Comparison of ENCODE assay signal across 8 mouse cellular contexts in the genomic region with DNA sequence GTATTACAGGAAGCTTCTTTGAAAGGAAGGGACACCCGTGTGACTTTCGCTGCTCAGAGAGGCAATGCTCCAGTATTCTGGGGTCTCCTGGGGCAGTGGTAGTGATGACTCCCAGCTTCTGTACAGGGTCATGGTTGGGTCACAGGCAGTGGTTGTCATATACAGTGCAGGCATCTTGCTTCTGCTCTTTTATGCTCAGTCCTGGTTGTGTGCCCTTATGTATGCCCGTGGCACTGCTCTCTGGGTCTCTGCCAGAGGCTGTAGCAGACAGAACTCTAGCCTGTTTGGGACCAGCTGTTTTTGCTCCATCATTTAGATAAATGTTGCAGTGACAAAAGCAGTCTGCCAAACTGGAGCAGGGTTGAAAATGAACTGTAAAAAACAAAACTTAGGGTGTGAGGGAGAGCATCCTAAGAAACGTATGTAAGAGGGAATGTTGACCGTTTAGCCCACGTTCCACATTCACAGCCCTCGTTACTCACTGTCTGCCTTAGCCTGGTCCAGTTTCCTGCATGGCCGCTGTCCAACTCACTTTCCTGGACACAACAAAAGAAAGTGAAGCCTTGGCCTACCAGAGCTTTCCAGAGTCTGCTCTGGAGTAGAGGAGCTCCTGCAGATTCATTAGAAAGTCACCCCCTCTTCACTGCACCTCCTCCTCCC. TPM values are rescaled to one million over a fixed set of nuclear protein-coding genes. Genes with fewer than 3 reads are reported as not detected.
A peak's percentile ranks its signal among the peaks of the same experiment; 100 is the strongest.
DNase-seq lines count a peak whose midpoint lies in the region; ATAC-seq lines count a peak whose summit lies in the region.

No protein-coding gene starts in this region.

- peak overlapping the region; percentile 21; the same call in 1 of the 2 replicates for H3K9ac ChIP-seq in heart, embryonic 12.5 days
- no peak overlapping the region for H3K9ac ChIP-seq in forebrain, embryonic 15.5 days (replicated peaks)

- no peak overlapping the region for H3K4me3 ChIP-seq in heart, embryonic 12.5 days
- H3K4me3 ChIP-seq in midbrain, embryonic 10.5 days: no peak overlapping the region
- no peak overlapping the region for H3K4me3 ChIP-seq in forebrain, embryonic 15.5 days
- no peak overlapping the region for H3K4me3 ChIP-seq in embryonic facial prominence, embryonic 10.5 days

- H3K4me2 ChIP-seq in heart, embryonic 12.5 days: no peak overlapping the region
- no peak overlapping the region for H3K4me2 ChIP-seq in forebrain, embryonic 15.5 days (replicated peaks)

- WGBS in heart, embryonic 12.5 days: 71% methylated on average over 8 of the region's 8 CpGs
- WGBS in midbrain, embryonic 10.5 days: 93% methylated on average over 8 of the region's 8 CpGs
- 77% methylated on average over 8 of the region's 8 CpGs for WGBS in forebrain, embryonic 15.5 days
- WGBS in embryonic facial prominence, embryonic 10.5 days: 91% methylated on average over 8 of the region's 8 CpGs

- peaks cover 41% of the 10 kb centered on the region for H3K4me1 ChIP-seq in heart, embryonic 12.5 days (replicated peaks)
- H3K4me1 ChIP-seq in midbrain, embryonic 10.5 days: no peaks in the 10 kb centered on the region
- no peaks in the 10 kb centered on the region for H3K4me1 ChIP-seq in forebrain, embryonic 15.5 days
- H3K4me1 ChIP-seq in embryonic facial prominence, embryonic 10.5 days: peaks cover 3% of the 10 kb centered on the region

- DNase-seq in gastrocnemius, postnatal 10 days: peak; percentile 39
- no peak for DNase-seq in gastrocnemius, adult 18-20 months (ENCODE audit: low spot score)
- DNase-seq in Muller cell, postnatal 12 days (ENCODE audit: inconsistent ontology term): peak; percentile 44
- peak; percentile 72 to 77 for DNase-seq in kidney, postnatal 36 days
- DNase-seq in midbrain, embryonic 10.5 days (ENCODE audit: low spot score): no peak
- DNase-seq in embryonic facial prominence, embryonic 10.5 days (ENCODE audit: low spot score): no peak

- H3K27me3 ChIP-seq in heart, embryonic 12.5 days (replicated peaks): no peaks in the 10 kb centered on the region
- H3K27me3 ChIP-seq in midbrain, embryonic 10.5 days (ENCODE audit: low read depth, poor library complexity, severe bottlenecking): no peaks in the 10 kb centered on the region
- H3K27me3 ChIP-seq in forebrain, embryonic 15.5 days: no peaks in the 10 kb centered on the region
- no peaks in the 10 kb centered on the region for H3K27me3 ChIP-seq in embryonic facial prominence, embryonic 10.5 days (replicated peaks; ENCODE audit: low read depth, poor library complexity, severe bottlenecking)

- peaks cover 79% of the 10 kb centered on the region for H3K36me3 ChIP-seq in heart, embryonic 12.5 days
- peaks cover 98% of the 10 kb centered on the region for H3K36me3 ChIP-seq in midbrain, embryonic 10.5 days
- H3K36me3 ChIP-seq in forebrain, embryonic 15.5 days: peaks cover 62% of the 10 kb centered on the region
- H3K36me3 ChIP-seq in embryonic facial prominence, embryonic 10.5 days (replicated peaks): peaks cover 95% of the 10 kb centered on the region

- H3K9me3 ChIP-seq in heart, embryonic 12.5 days (replicated peaks): no peaks in the 10 kb centered on the region
- H3K9me3 ChIP-seq in midbrain, embryonic 10.5 days (replicated peaks): no peaks in the 10 kb centered on the region
- no peaks in the 10 kb centered on the region for H3K9me3 ChIP-seq in forebrain, embryonic 15.5 days
- H3K9me3 ChIP-seq in embryonic facial prominence, embryonic 10.5 days: no peaks in the 10 kb centered on the region

- H3K27ac ChIP-seq in heart, embryonic 12.5 days (ENCODE audit: poor library complexity, severe bottlenecking): peak overlapping the region; percentile 76
- H3K27ac ChIP-seq in midbrain, embryonic 10.5 days (replicated peaks): no peak overlapping the region
- H3K27ac ChIP-seq in forebrain, embryonic 15.5 days (replicated peaks): no peak overlapping the region
- H3K27ac ChIP-seq in embryonic facial prominence, embryonic 10.5 days (replicated peaks): no peak overlapping the region

- 0 out of 2 replicates have a peak, but pooled peaks have one; percentile 37 for ATAC-seq in heart, embryonic 12.5 days (ENCODE audit: insufficient number of reproducible peaks, low FRiP score)
- no peak for ATAC-seq in forebrain, embryonic 15.5 days (replicated peaks)

RNA-seq across cellular contexts. Expression of a gene that starts 43.3 kb away (rescaled TPM):
- not detected for total RNA-seq in gastrocnemius, postnatal 10 days (2021)
- total RNA-seq in gastrocnemius, adult 18-20 months (2021): not detected
- 0.06 and 0.11 TPM in 2 replicates for polyA plus RNA-seq in heart, embryonic 12.5 days (2016; fragmentation: Nextera tagmentation; extraction: Ambion mirVana)
- polyA plus RNA-seq in midbrain, embryonic 10.5 days (2016; fragmentation: Nextera tagmentation; extraction: Ambion mirVana): 0.14 and 0.20 TPM in 2 replicates
- 0.25 and 0.28 TPM in 2 replicates for polyA plus RNA-seq in forebrain, embryonic 15.5 days (2015; fragmentation: Nextera tagmentation; extraction: Ambion mirVana)
- polyA plus RNA-seq in embryonic facial prominence, embryonic 10.5 days (2016; fragmentation: Nextera tagmentation; extraction: Ambion mirVana): 0.11 and 0.14 TPM in 2 replicates

RNA-seq across cellular contexts. Expression of a gene that starts 49.9 kb away (rescaled TPM):
- total RNA-seq in gastrocnemius, postnatal 10 days (2021): 10 to 100 TPM; 45.1 to 48.9 TPM
- total RNA-seq in gastrocnemius, adult 18-20 months (2021): 10 to 100 TPM; 51.7 to 56.6 TPM
- polyA plus RNA-seq in heart, embryonic 12.5 days (2016; fragmentation: Nextera tagmentation; extraction: Ambion mirVana): 70.2 and 70.7 TPM in 2 replicates
- polyA plus RNA-seq in midbrain, embryonic 10.5 days (2016; fragmentation: Nextera tagmentation; extraction: Ambion mirVana): 104 and 112 TPM in 2 replicates
- polyA plus RNA-seq in forebrain, embryonic 15.5 days (2015; fragmentation: Nextera tagmentation; extraction: Ambion mirVana): 106 and 110 TPM in 2 replicates
- polyA plus RNA-seq in embryonic facial prominence, embryonic 10.5 days (2016; fragmentation: Nextera tagmentation; extraction: Ambion mirVana): 98.1 and 99.2 TPM in 2 replicates

Comparison
In these comparisons a context has a peak if more than half of its experiments do, and no peak if none do; other contexts are left out.
1. DNase-seq: peak in gastrocnemius, postnatal 10 days (single experiment), Muller cell, postnatal 12 days (single experiment) and kidney, postnatal 36 days (2 of 2); none in gastrocnemius, adult 18-20 months (single experiment), midbrain, embryonic 10.5 days (single experiment) and embryonic facial prominence, embryonic 10.5 days (single experiment).